In genomic region chr11:120134148-120134547, GRCm38 (mm10) we compare ENCODE assay signal across 25 mouse cellular contexts. TPM values are rescaled to one million over a fixed set of nuclear protein-coding genes. Genes with fewer than 3 reads are reported as not detected.
DNase-seq lines count a peak whose midpoint lies in the region; ATAC-seq and TF ChIP-seq lines count a peak whose summit lies in the region.
"Had no signal": no experiment of that assay in that cellular context is flagged by ENCODE, and none has a peak within 500 bp of the region (broad histone marks: within the 10 kb centered on the region; RNA-seq: fewer than 3 reads in every experiment).

No protein-coding gene starts in this region.

- H3K4me1 ChIP-seq in heart, embryonic 11.5 days (ENCODE audit: control insufficient read depth, insufficient read depth, low read length): peaks cover 50% of the 10 kb centered on the region
- H3K4me1 ChIP-seq in heart, embryonic 14.5 days (ENCODE audit: control insufficient read depth in 2 of 2, insufficient read depth in 2 of 2, low read length in 2 of 2): peaks cover 46 to 48% of the 10 kb centered on the region in 2 experiments
- H3K4me1 ChIP-seq in heart, postnatal 0 days (ENCODE audit: control insufficient read depth, insufficient read depth): peaks cover 40% of the 10 kb centered on the region
- no peaks in the 10 kb centered on the region; the same call in 1 of the 2 replicates for H3K4me1 ChIP-seq in lung, postnatal 0 days (ENCODE audit: insufficient read depth, low read depth, low read length)

- H3K4me3 ChIP-seq in heart, embryonic 11.5 days (ENCODE audit: low read depth, low read length): no peak overlapping the region
- H3K4me3 ChIP-seq in heart, embryonic 14.5 days (ENCODE audit: control insufficient read depth in 1 of 2, insufficient read depth in 1 of 2, low read depth in 1 of 2, low read length in 2 of 2): no peak overlapping the region
- no peak overlapping the region for H3K4me3 ChIP-seq in heart, postnatal 0 days (ENCODE audit: low read depth, low read length)
- no peak overlapping the region for H3K4me3 ChIP-seq in lung, postnatal 0 days (ENCODE audit: low read depth, low read length)
- H3K4me3 ChIP-seq: forebrain, embryonic 10.5 days; forebrain, embryonic 13.5 days; hindbrain, embryonic 12.5 days; hindbrain, embryonic 15.5 days had no signal

- no peak for TF ChIP-seq CTCF in heart, postnatal 0 days (IDR thresholded peaks at IDR 0.05; ENCODE audit: low read depth)
- no peak for TF ChIP-seq CTCF in lung, postnatal 0 days (IDR thresholded peaks at IDR 0.05)

- TF ChIP-seq EP300 in heart, postnatal 0 days (IDR thresholded peaks at IDR 0.05; ENCODE audit: low read depth): no peak
- TF ChIP-seq EP300 in lung, postnatal 0 days (IDR thresholded peaks at IDR 0.05): no peak

- H3K36me3 ChIP-seq in heart, embryonic 11.5 days (ENCODE audit: control insufficient read depth, insufficient read depth, low read length): peaks cover 12% of the 10 kb centered on the region
- H3K36me3 ChIP-seq in heart, embryonic 14.5 days (ENCODE audit: control insufficient read depth, insufficient read depth, low read length): peaks cover 57% of the 10 kb centered on the region
- H3K36me3 ChIP-seq in heart, postnatal 0 days (replicated peaks; ENCODE audit: control insufficient read depth, insufficient read depth, low read length): peaks cover 48% of the 10 kb centered on the region
- H3K36me3 ChIP-seq in lung, postnatal 0 days (ENCODE audit: insufficient read depth, low read length): peaks cover 23% of the 10 kb centered on the region

- H3K9me3 ChIP-seq in heart, embryonic 11.5 days (replicated peaks; ENCODE audit: control insufficient read depth, low read length): no peaks in the 10 kb centered on the region
- no peaks in the 10 kb centered on the region for H3K9me3 ChIP-seq in heart, embryonic 14.5 days (ENCODE audit: control insufficient read depth, low read length)
- no peaks in the 10 kb centered on the region for H3K9me3 ChIP-seq in heart, postnatal 0 days (replicated peaks; ENCODE audit: control insufficient read depth, low read length)
- no peaks in the 10 kb centered on the region for H3K9me3 ChIP-seq in lung, postnatal 0 days (ENCODE audit: low read length)
- H3K9me3 ChIP-seq: forebrain, embryonic 10.5 days; forebrain, embryonic 13.5 days; G1E; hindbrain, embryonic 12.5 days; hindbrain, embryonic 15.5 days had no signal

- H3K9ac ChIP-seq in heart, embryonic 11.5 days (ENCODE audit: low read depth, low read length): no peak overlapping the region
- no peak overlapping the region for H3K9ac ChIP-seq in heart, embryonic 14.5 days (ENCODE audit: low read length)
- no peak overlapping the region for H3K9ac ChIP-seq in heart, postnatal 0 days (replicated peaks; ENCODE audit: low read depth, low read length)
- H3K9ac ChIP-seq in lung, postnatal 0 days (replicated peaks; ENCODE audit: low read depth): no peak overlapping the region
- H3K9ac ChIP-seq: forebrain, embryonic 13.5 days; hindbrain, embryonic 12.5 days; hindbrain, embryonic 15.5 days had no signal

- ATAC-seq in heart, embryonic 11.5 days (replicated peaks; ENCODE audit: insufficient number of reproducible peaks, low FRiP score, low TSS enrichment): no peak
- ATAC-seq in heart, embryonic 14.5 days (ENCODE audit: insufficient number of reproducible peaks, insufficient read depth, low FRiP score, low read depth): no peak
- no peak for ATAC-seq in heart, postnatal 0 days (ENCODE audit: insufficient read depth, low read depth)
- peak; percentile 71 for ATAC-seq in lung, postnatal 0 days
- ATAC-seq: forebrain, embryonic 13.5 days; forebrain, embryonic 16.5 days; intestine, postnatal 0 days; Patski had no signal

- H3K27me3 ChIP-seq in heart, embryonic 11.5 days (ENCODE audit: control insufficient read depth, insufficient read depth, low read length): no peaks in the 10 kb centered on the region
- no peaks in the 10 kb centered on the region for H3K27me3 ChIP-seq in heart, embryonic 14.5 days (ENCODE audit: control insufficient read depth, insufficient read depth, low read length)
- no peaks in the 10 kb centered on the region for H3K27me3 ChIP-seq in heart, postnatal 0 days (ENCODE audit: control insufficient read depth, insufficient read depth, low read length)
- no peaks in the 10 kb centered on the region for H3K27me3 ChIP-seq in lung, postnatal 0 days (replicated peaks; ENCODE audit: insufficient read depth, low read length)
- H3K27me3 ChIP-seq: CH12.LX; forebrain, embryonic 13.5 days; hindbrain, embryonic 12.5 days; hindbrain, embryonic 15.5 days; Patski had no signal

- no peak overlapping the region for H3K4me2 ChIP-seq in heart, embryonic 11.5 days
- H3K4me2 ChIP-seq in heart, embryonic 14.5 days (ENCODE audit: low read length): no peak overlapping the region
- H3K4me2 ChIP-seq in heart, postnatal 0 days (ENCODE audit: low read depth, low read length): no peak overlapping the region
- H3K4me2 ChIP-seq in lung, postnatal 0 days (replicated peaks; ENCODE audit: low read depth, low read length): no peak overlapping the region
- H3K4me2 ChIP-seq: forebrain, embryonic 13.5 days; hindbrain, embryonic 12.5 days; hindbrain, embryonic 15.5 days had no signal

- no peak for DNase-seq in heart, postnatal 4 days
- no peak for DNase-seq in heart, adult 8-10 months (ENCODE audit: low spot score)
- DNase-seq in heart, postnatal 0 days (ENCODE audit: low spot score): no peak
- no peak for DNase-seq in heart, adult 9 months (ENCODE audit: low spot score in 2 of 2)
- DNase-seq in lung, postnatal 0 days (ENCODE audit: low spot score): peak; percentile 59
- DNase-seq in lung, postnatal 14 days: no peak
- DNase-seq: adrenal gland, postnatal 10 days; B cell, adult 2 months; cerebellum, adult 18-20 months; cerebellum, adult 9-10 months; cerebellum, postnatal 14 days; gastrocnemius, postnatal 10 days; gastrocnemius, postnatal 36 days; kidney, adult 2 months had no signal

- H3K27ac ChIP-seq in heart, embryonic 11.5 days (ENCODE audit: low read depth, low read length): peak overlapping the region; percentile 84; the same call in 1 of the 2 replicates
- peak overlapping the region; percentile 58 to 91 for H3K27ac ChIP-seq in heart, embryonic 14.5 days (replicated peaks in 1 of 2; ENCODE audit: control insufficient read depth in 1 of 2, insufficient read depth in 1 of 2, low read depth in 2 of 2, low read length in 2 of 2)
- peak overlapping the region; percentile 86 for H3K27ac ChIP-seq in heart, postnatal 0 days (ENCODE audit: low read depth)
- H3K27ac ChIP-seq in lung, postnatal 0 days (ENCODE audit: low read length): peak overlapping the region; percentile 71
- H3K27ac ChIP-seq: forebrain, embryonic 10.5 days; forebrain, embryonic 13.5 days; hindbrain, embryonic 12.5 days; hindbrain, embryonic 15.5 days had no signal

- WGBS in heart, embryonic 11.5 days (ENCODE audit: insufficient replicate concordance): 91% methylated on average over 5 of the region's 5 CpGs
- 89% methylated on average over 5 of the region's 5 CpGs for WGBS in heart, embryonic 14.5 days
- 87% methylated on average over 5 of the region's 5 CpGs for WGBS in heart, postnatal 0 days
- 67% methylated on average over 5 of the region's 5 CpGs for WGBS in lung, postnatal 0 days

RNA-seq across cellular contexts. Expression of gene Slc38a10, which starts 17.0 kb away (rescaled TPM):
- polyA plus RNA-seq in heart, embryonic 11.5 days (2014; fragmentation: Nextera tagmentation; extraction: Ambion mirVana): 57.5 and 72.0 TPM in 2 replicates
- 100 to 1,000 TPM; 115 to 116 TPM for total RNA-seq in heart, postnatal 4 days (2021)
- 68.8 and 74.1 TPM in 2 replicates for polyA plus RNA-seq in heart, embryonic 14.5 days (2014; fragmentation: Nextera tagmentation; extraction: Ambion mirVana)
- 100 to 1,000 TPM in 1 of 4 experiments, 10 to 100 TPM in 3; 88.9 to 104 (median 91.6) TPM for total RNA-seq in heart, adult 8-10 months (2022)
- total RNA-seq in heart, postnatal 0 days (2014; rRNA removed; ENCODE audit: low replicate concordance): 113 and 139 TPM in 2 replicates
- polyA plus RNA-seq in heart, postnatal 0 days (2015; fragmentation: Nextera tagmentation; extraction: Ambion mirVana): 56.2 and 65.9 TPM in 2 replicates
- polyA plus RNA-seq in lung, postnatal 0 days (2015; fragmentation: Nextera tagmentation; extraction: Ambion mirVana): 66.6 and 69.4 TPM in 2 replicates

RNA-seq across cellular contexts. Expression of gene Ndufaf8, which starts 35.4 kb away (rescaled TPM):
- 83.2 and 83.4 TPM in 2 replicates for polyA plus RNA-seq in heart, embryonic 11.5 days (2014; fragmentation: Nextera tagmentation; extraction: Ambion mirVana)
- total RNA-seq in heart, postnatal 4 days (2021): 10 to 100 TPM; 51.6 to 63.0 TPM
- 119 and 121 TPM in 2 replicates for polyA plus RNA-seq in heart, embryonic 14.5 days (2014; fragmentation: Nextera tagmentation; extraction: Ambion mirVana)
- 100 to 1,000 TPM in 1 of 4 experiments, 10 to 100 TPM in 3; 68.5 to 103 (median 82.8) TPM for total RNA-seq in heart, adult 8-10 months (2022)
- 52.7 and 84.8 TPM in 2 replicates for total RNA-seq in heart, postnatal 0 days (2014; rRNA removed; ENCODE audit: low replicate concordance)
- polyA plus RNA-seq in heart, postnatal 0 days (2015; fragmentation: Nextera tagmentation; extraction: Ambion mirVana): 118 and 132 TPM in 2 replicates
- polyA plus RNA-seq in lung, postnatal 0 days (2015; fragmentation: Nextera tagmentation; extraction: Ambion mirVana): 69.6 and 76.9 TPM in 2 replicates

RNA-seq across cellular contexts. Expression of gene Tepsin, which starts 35.6 kb away (rescaled TPM):
- 14.6 and 18.9 TPM in 2 replicates for polyA plus RNA-seq in heart, embryonic 11.5 days (2014; fragmentation: Nextera tagmentation; extraction: Ambion mirVana)
- 1 to 10 TPM; 8.7 to 9.7 TPM for total RNA-seq in heart, postnatal 4 days (2021)
- 11.7 and 13.9 TPM in 2 replicates for polyA plus RNA-seq in heart, embryonic 14.5 days (2014; fragmentation: Nextera tagmentation; extraction: Ambion mirVana)
- 1 to 10 TPM; 4.8 to 7.0 (median 6.9) TPM for total RNA-seq in heart, adult 8-10 months (2022)
- total RNA-seq in heart, postnatal 0 days (2014; rRNA removed; ENCODE audit: low replicate concordance): 16.4 and 20.4 TPM in 2 replicates
- 8.6 and 8.7 TPM in 2 replicates for polyA plus RNA-seq in heart, postnatal 0 days (2015; fragmentation: Nextera tagmentation; extraction: Ambion mirVana)
- 8.2 TPM in 2 replicates for polyA plus RNA-seq in lung, postnatal 0 days (2015; fragmentation: Nextera tagmentation; extraction: Ambion mirVana)

RNA-seq across cellular contexts. Expression of gene Cep131, which starts 47.5 kb away (rescaled TPM):
- polyA plus RNA-seq in heart, embryonic 11.5 days (2014; fragmentation: Nextera tagmentation; extraction: Ambion mirVana): 15.1 and 16.0 TPM in 2 replicates
- total RNA-seq in heart, postnatal 4 days (2021): 10 to 100 TPM; 11.6 to 12.6 TPM
- polyA plus RNA-seq in heart, embryonic 14.5 days (2014; fragmentation: Nextera tagmentation; extraction: Ambion mirVana): 11.6 and 12.1 TPM in 2 replicates
- total RNA-seq in heart, adult 8-10 months (2022): 10 to 100 TPM in 3 of 4 experiments, 1 to 10 TPM in 1; 8.9 to 16.0 (median 11.7) TPM
- 3.8 and 8.5 TPM in 2 replicates for total RNA-seq in heart, postnatal 0 days (2014; rRNA removed; ENCODE audit: low replicate concordance)
- polyA plus RNA-seq in heart, postnatal 0 days (2015; fragmentation: Nextera tagmentation; extraction: Ambion mirVana): 6.8 and 8.2 TPM in 2 replicates
- 7.6 and 9.6 TPM in 2 replicates for polyA plus RNA-seq in lung, postnatal 0 days (2015; fragmentation: Nextera tagmentation; extraction: Ambion mirVana)
